Mouse (Mus musculus): ENCODE results near the gene Zbtb33. TPM values are rescaled to one million over a fixed set of nuclear protein-coding genes. Genes with fewer than 3 reads are reported as not detected.

Zbtb33 gene
- polyA plus RNA-seq, 1 experiment from 2014 or later = 4.9 TPM

Small RNA genes lying within 50 kb of the gene (microRNA-seq; reads per million reads assigned to microRNA genes)
- gene Mir3110 (ENCODE audit: borderline number of aligned reads) = not detected

Other genes with a start within 250 kb of the Zbtb33 start
- not detected in 2 replicates for gene Btg1-ps1, start 171.0 kb upstream of the Zbtb33 start, polyA plus RNA-seq (2014; fragmentation: Nextera tagmentation; extraction: Ambion mirVana)
- not detected in 2 replicates for gene Btg1-ps2, start 146.7 kb upstream of the Zbtb33 start, polyA plus RNA-seq (2014; fragmentation: Nextera tagmentation; extraction: Ambion mirVana)
- gene Rhox10, start 123.3 kb upstream of the Zbtb33 start, polyA plus RNA-seq (2014; fragmentation: Nextera tagmentation; extraction: Ambion mirVana) = not detected in 2 replicates
- gene Rhox11, start 104.7 kb upstream of the Zbtb33 start, polyA plus RNA-seq (2014; fragmentation: Nextera tagmentation; extraction: Ambion mirVana) = not detected in 2 replicates
- not detected in 2 replicates for gene Rhox12, start 78.9 kb upstream of the Zbtb33 start, polyA plus RNA-seq (2014; fragmentation: Nextera tagmentation; extraction: Ambion mirVana)
- gene Rhox13, start 68.6 kb upstream of the Zbtb33 start, polyA plus RNA-seq (2014; fragmentation: Nextera tagmentation; extraction: Ambion mirVana) = not detected in 2 replicates
- gene Tmem255a, start 62.6 kb downstream of the Zbtb33 start, polyA plus RNA-seq (2014; fragmentation: Nextera tagmentation; extraction: Ambion mirVana) = 44.9 and 48.6 TPM in 2 replicates
- gene Atp1b4, start 126.4 kb downstream of the Zbtb33 start, polyA plus RNA-seq (2014; fragmentation: Nextera tagmentation; extraction: Ambion mirVana) = 24.9 and 41.9 TPM in 2 replicates

Data from embryonic facial prominence, embryonic 14.5 days (tissue).